Mouse (Mus musculus): ENCODE data around the gene Glipr1. TPM values are rescaled to one million over a fixed set of nuclear protein-coding genes. Genes with fewer than 3 reads are reported as not detected.
"Not testable (repeated sequence)": the region's sequence is repeated elsewhere in the genome, so short reads cannot be mapped to it uniquely, and the experiment has no call there.

Glipr1 gene
- polyA plus RNA-seq (2014; fragmentation: Nextera tagmentation; extraction: Ambion mirVana): 8.2 and 13.6 TPM in 2 replicates

GRCm38 (mm10) chr10:112002544-112003215, at the start of gene Glipr1:
Glipr1 (minus strand) TSS chr10:112002631.
- H3K4me2 ChIP-seq (replicated peaks; ENCODE audit: low read depth, low read length): no peak within 1 kb of the TSS
- no peak within 1 kb of the TSS for H3K9ac ChIP-seq (replicated peaks; ENCODE audit: low read depth, low read length)
- H3K36me3 ChIP-seq (ENCODE audit: control insufficient read depth, insufficient read depth, low read length): no peaks in the 10 kb centered on the region
- no peak for ATAC-seq (ENCODE audit: insufficient number of reproducible peaks, insufficient read depth, low FRiP score, low read depth)
- H3K4me1 ChIP-seq (ENCODE audit: control insufficient read depth, insufficient read depth, low read length): no peaks in the 10 kb centered on the region
- H3K4me3 ChIP-seq (ENCODE audit: low read depth, low read length): no peak within 1 kb of the TSS
- H3K9me3 ChIP-seq (ENCODE audit: control insufficient read depth, low read depth, low read length): no peaks in the 10 kb centered on the region
- H3K27ac ChIP-seq (ENCODE audit: low read length): no peak within 1 kb of the TSS
- WGBS: 61% methylated on average over 9 of the region's 9 CpGs
- H3K27me3 ChIP-seq (ENCODE audit: control insufficient read depth, insufficient read depth, low read length): no peaks in the 10 kb centered on the region

DNA sequence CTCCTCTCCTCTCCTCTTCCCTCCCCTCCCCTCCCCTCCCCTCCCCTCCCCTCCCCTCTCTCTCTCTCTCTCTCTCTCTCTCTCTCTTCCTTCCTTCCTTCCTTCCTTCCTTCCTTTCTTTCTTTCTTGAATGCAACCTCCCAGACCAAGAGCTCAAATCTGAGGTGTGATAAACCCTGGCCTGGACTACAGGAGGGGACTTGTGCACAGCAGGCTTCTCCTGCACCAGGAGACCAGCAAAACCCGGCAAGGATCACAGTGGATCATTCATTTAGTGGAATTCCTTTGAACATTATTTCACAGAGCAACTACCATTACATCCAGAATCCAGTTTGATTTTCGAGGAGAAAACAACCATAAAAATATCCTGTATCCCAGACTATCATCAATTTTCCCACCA, 49.5 kb upstream of the Glipr1 start:
- H3K4me2 ChIP-seq (replicated peaks; ENCODE audit: low read depth, low read length); H3K27ac ChIP-seq (ENCODE audit: low read length); H3K36me3 ChIP-seq (ENCODE audit: control insufficient read depth, insufficient read depth, low read length); H3K9ac ChIP-seq (replicated peaks; ENCODE audit: low read depth, low read length); ATAC-seq (ENCODE audit: insufficient number of reproducible peaks, insufficient read depth, low FRiP score, low read depth); H3K4me3 ChIP-seq (ENCODE audit: low read depth, low read length); H3K9me3 ChIP-seq (ENCODE audit: control insufficient read depth, low read depth, low read length); H3K27me3 ChIP-seq (ENCODE audit: control insufficient read depth, insufficient read depth, low read length); H3K4me1 ChIP-seq (ENCODE audit: control insufficient read depth, insufficient read depth, low read length): not testable (repeated sequence)
- WGBS: 73% methylated on average over 2 of the region's 2 CpGs

DNA sequence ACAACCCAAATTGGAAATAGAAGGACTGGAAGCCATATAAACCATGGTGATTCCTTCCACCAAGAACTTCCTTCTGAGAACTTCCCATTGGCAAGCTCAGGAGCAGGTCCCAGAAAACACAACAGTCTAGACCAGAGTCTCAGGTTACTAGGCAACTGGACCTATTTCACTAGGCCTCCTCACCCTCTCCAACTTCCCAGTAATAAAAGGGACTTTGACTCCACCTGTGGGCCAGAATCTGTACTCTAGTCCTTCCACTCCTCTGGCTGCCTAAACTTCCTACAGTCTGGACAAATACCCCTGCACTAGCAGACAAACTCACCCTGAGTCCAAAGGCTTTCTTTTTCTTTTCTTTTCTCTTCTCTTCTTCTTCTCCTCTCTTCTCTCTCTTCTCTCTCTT, 48.8 kb upstream of the Glipr1 start:
- no peaks in the 10 kb centered on the region for H3K4me1 ChIP-seq (ENCODE audit: control insufficient read depth, insufficient read depth, low read length)
- no peak overlapping the region for H3K4me3 ChIP-seq (ENCODE audit: low read depth, low read length)
- no peak overlapping the region for H3K4me2 ChIP-seq (replicated peaks; ENCODE audit: low read depth, low read length)
- no peak overlapping the region for H3K9ac ChIP-seq (replicated peaks; ENCODE audit: low read depth, low read length)
- no peaks in the 10 kb centered on the region for H3K36me3 ChIP-seq (ENCODE audit: control insufficient read depth, insufficient read depth, low read length)
- H3K27me3 ChIP-seq (ENCODE audit: control insufficient read depth, insufficient read depth, low read length): no peaks in the 10 kb centered on the region
- no peaks in the 10 kb centered on the region for H3K9me3 ChIP-seq (ENCODE audit: control insufficient read depth, low read depth, low read length)
- no peak overlapping the region for H3K27ac ChIP-seq (ENCODE audit: low read length)
- no peak for ATAC-seq (ENCODE audit: insufficient number of reproducible peaks, insufficient read depth, low FRiP score, low read depth)

DNA sequence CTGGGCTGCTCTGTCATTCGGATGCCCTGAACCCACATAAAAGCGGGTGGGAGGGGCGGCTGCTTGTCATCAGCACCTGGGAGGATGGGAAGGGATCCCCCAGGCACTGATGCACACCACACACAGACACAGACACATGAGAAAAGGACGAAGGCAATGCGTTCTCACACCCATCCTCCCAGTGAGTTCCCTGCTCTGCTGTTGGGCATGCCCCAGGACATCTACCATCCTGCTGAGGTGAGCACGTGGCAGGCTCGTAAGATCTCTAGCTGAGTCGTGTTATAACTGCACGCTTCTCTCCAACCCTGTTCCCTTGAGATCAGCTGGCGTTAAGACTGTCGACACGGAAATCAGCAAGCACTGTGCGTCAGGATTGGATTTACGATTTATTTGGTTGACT, 41.9 kb upstream of the Glipr1 start:
- WGBS: 40% methylated on average over 14 of the region's 14 CpGs
- H3K4me1 ChIP-seq (ENCODE audit: control insufficient read depth, insufficient read depth, low read length); H3K36me3 ChIP-seq (ENCODE audit: control insufficient read depth, insufficient read depth, low read length); H3K27ac ChIP-seq (ENCODE audit: low read length); H3K9me3 ChIP-seq (ENCODE audit: control insufficient read depth, low read depth, low read length); ATAC-seq (ENCODE audit: insufficient number of reproducible peaks, insufficient read depth, low FRiP score, low read depth); H3K4me3 ChIP-seq (ENCODE audit: low read depth, low read length); H3K27me3 ChIP-seq (ENCODE audit: control insufficient read depth, insufficient read depth, low read length); H3K4me2 ChIP-seq (replicated peaks; ENCODE audit: low read depth, low read length); H3K9ac ChIP-seq (replicated peaks; ENCODE audit: low read depth, low read length): not testable (repeated sequence)

DNA sequence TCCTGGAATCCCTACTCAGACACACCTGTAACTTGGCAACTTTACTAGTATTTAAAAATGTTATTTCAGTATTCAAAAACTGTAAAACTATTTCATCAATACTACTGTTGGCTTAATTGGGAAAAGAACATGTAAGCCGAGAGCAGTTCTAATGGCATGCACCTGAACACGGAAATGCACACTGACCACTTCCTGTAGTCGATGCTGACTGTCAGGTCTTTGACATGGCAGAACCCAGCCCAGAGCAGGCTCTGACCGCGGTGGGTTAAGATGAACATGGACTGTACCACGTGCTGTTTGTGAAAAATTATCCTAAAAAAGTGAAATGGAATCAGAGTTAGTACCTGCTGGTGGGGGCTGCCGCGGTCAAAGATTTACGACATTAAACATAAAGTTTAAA, 41.1 kb upstream of the Glipr1 start:
- not testable (repeated sequence) for H3K27me3 ChIP-seq (ENCODE audit: control insufficient read depth, insufficient read depth, low read length); H3K4me3 ChIP-seq (ENCODE audit: low read depth, low read length); H3K4me1 ChIP-seq (ENCODE audit: control insufficient read depth, insufficient read depth, low read length); H3K4me2 ChIP-seq (replicated peaks; ENCODE audit: low read depth, low read length); H3K9ac ChIP-seq (replicated peaks; ENCODE audit: low read depth, low read length); H3K36me3 ChIP-seq (ENCODE audit: control insufficient read depth, insufficient read depth, low read length); H3K9me3 ChIP-seq (ENCODE audit: control insufficient read depth, low read depth, low read length); ATAC-seq (ENCODE audit: insufficient number of reproducible peaks, insufficient read depth, low FRiP score, low read depth); H3K27ac ChIP-seq (ENCODE audit: low read length)
- 80% methylated on average over 9 of the region's 9 CpGs for WGBS

- not testable (repeated sequence) for H3K27me3 ChIP-seq (ENCODE audit: control insufficient read depth, insufficient read depth, low read length)
Measured at GRCm38 (mm10) chr10:112028689-112029088, 26.3 kb upstream of the Glipr1 start.

GRCm38 (mm10) chr10:112023585-112023984, 21.2 kb upstream of the Glipr1 start:
- Histone ChIP-seq H3K9me3 (ENCODE audit: control insufficient read depth, low read depth, low read length) (no peaks in the 10 kb centered on the region), H3K4me2 (replicated peaks; ENCODE audit: low read depth, low read length) (no peak overlapping the region), H3K36me3 (ENCODE audit: control insufficient read depth, insufficient read depth, low read length) (no peaks in the 10 kb centered on the region), H3K4me3 (ENCODE audit: low read depth, low read length) (no peak overlapping the region), H3K4me1 (ENCODE audit: control insufficient read depth, insufficient read depth, low read length) (no peaks in the 10 kb centered on the region), H3K9ac (replicated peaks; ENCODE audit: low read depth, low read length) (no peak overlapping the region), H3K27ac (ENCODE audit: low read length) (no peak overlapping the region), H3K27me3 (ENCODE audit: control insufficient read depth, insufficient read depth, low read length) (no peaks in the 10 kb centered on the region)
- 74% methylated on average over 2 of the region's 2 CpGs for WGBS
- no peak for ATAC-seq (ENCODE audit: insufficient number of reproducible peaks, insufficient read depth, low FRiP score, low read depth)

More at GRCm38 (mm10) chr10:112028689-112029088, 26.3 kb upstream of the Glipr1 start:
- 87% methylated on average over 3 of the region's 3 CpGs for WGBS
- H3K4me1 ChIP-seq (ENCODE audit: control insufficient read depth, insufficient read depth, low read length); H3K4me3 ChIP-seq (ENCODE audit: low read depth, low read length); H3K9ac ChIP-seq (replicated peaks; ENCODE audit: low read depth, low read length); H3K9me3 ChIP-seq (ENCODE audit: control insufficient read depth, low read depth, low read length); H3K36me3 ChIP-seq (ENCODE audit: control insufficient read depth, insufficient read depth, low read length); ATAC-seq (ENCODE audit: insufficient number of reproducible peaks, insufficient read depth, low FRiP score, low read depth); H3K4me2 ChIP-seq (replicated peaks; ENCODE audit: low read depth, low read length); H3K27ac ChIP-seq (ENCODE audit: low read length): not testable (repeated sequence)

DNA sequence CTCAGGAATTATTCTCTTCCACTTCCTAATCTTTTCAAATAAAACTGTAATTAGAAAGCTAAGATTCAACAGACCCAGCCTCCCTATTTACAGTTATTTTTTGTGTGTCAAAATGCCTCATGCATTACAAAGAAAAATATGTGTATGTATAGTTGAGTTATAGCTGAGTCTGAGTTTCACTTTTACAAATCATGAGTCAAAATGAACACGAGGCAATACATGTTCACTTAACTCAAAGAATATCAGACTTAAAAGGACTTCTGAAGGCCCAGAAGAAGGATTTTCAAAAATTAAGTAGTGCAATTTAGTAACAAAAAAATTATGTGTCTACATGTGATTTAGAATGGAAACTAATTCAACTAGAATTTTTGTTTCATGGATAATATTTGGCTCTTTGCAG, 7.1 kb upstream of the Glipr1 start:
- ATAC-seq (ENCODE audit: insufficient number of reproducible peaks, insufficient read depth, low FRiP score, low read depth); H3K4me1 ChIP-seq (ENCODE audit: control insufficient read depth, insufficient read depth, low read length); H3K9ac ChIP-seq (replicated peaks; ENCODE audit: low read depth, low read length); H3K4me2 ChIP-seq (replicated peaks; ENCODE audit: low read depth, low read length); H3K36me3 ChIP-seq (ENCODE audit: control insufficient read depth, insufficient read depth, low read length); H3K9me3 ChIP-seq (ENCODE audit: control insufficient read depth, low read depth, low read length); H3K27me3 ChIP-seq (ENCODE audit: control insufficient read depth, insufficient read depth, low read length); H3K27ac ChIP-seq (ENCODE audit: low read length); H3K4me3 ChIP-seq (ENCODE audit: low read depth, low read length): not testable (repeated sequence)
- 70% methylated on average over 1 of the region's 1 CpGs for WGBS

All from stomach, embryonic 14.5 days (tissue).